Mouse (Mus musculus) embryonic facial prominence, embryonic 15.5 days (tissue): ENCODE measurements around the gene C1qtnf4. TPM values are rescaled to one million over a fixed set of nuclear protein-coding genes. Genes with fewer than 3 reads are reported as not detected.

Source experiments
- ATAC-seq: fragments of 200-750 bp; cut with Nextera tagmentation; 2 replicates; pipeline ENCODE4 v1.8.0; 2017; ENCODE audit warnings: low read depth, moderate TSS enrichment; ENCODE audit not compliant: insufficient number of reproducible peaks, low FRiP score, low TSS enrichment
- H3K27ac ChIP-seq: fragments of 300-500 bp; sonication (generic); replicated peaks from 2 replicates; pipeline ENCODE4 v1.5.1; 2015; ENCODE audit warnings: mild to moderate bottlenecking, inconsistent platforms
- H3K27me3 ChIP-seq: fragments of 300-500 bp; sonication (generic); 2 replicates; pipeline ENCODE4 v1.6.1; 2015; ENCODE audit warnings: inconsistent platforms
- H3K36me3 ChIP-seq: fragments of 300-500 bp; sonication (generic); 2 replicates; pipeline ENCODE4 v1.6.1; 2015; ENCODE audit warnings: mild to moderate bottlenecking, inconsistent platforms
- H3K4me1 ChIP-seq: fragments of 300-500 bp; sonication (generic); 2 replicates; pipeline ENCODE4 v1.6.1; 2015; ENCODE audit warnings: inconsistent platforms
- H3K4me2 ChIP-seq: fragments of 300-500 bp; sonication (generic); replicated peaks from 2 replicates; pipeline ENCODE4 v1.6.1; 2015; ENCODE audit warnings: mild to moderate bottlenecking, inconsistent platforms
- H3K4me3 ChIP-seq: fragments of 300-500 bp; sonication (generic); replicated peaks from 2 replicates; pipeline ENCODE4 v1.5.1; 2015; ENCODE audit warnings: mild to moderate bottlenecking, inconsistent platforms
- H3K9ac ChIP-seq: fragments of 300-500 bp; sonication (generic); 2 replicates; pipeline ENCODE4 v1.6.1; 2015; ENCODE audit warnings: inconsistent platforms
- H3K9me3 ChIP-seq: fragments of 300-500 bp; sonication (generic); replicated peaks from 2 replicates; pipeline ENCODE4 v1.6.1; 2016; ENCODE audit warnings: inconsistent platforms
- whole genome bisulfite sequencing: fragments of 180-500 bp; shearing (Covaris S2); methylation state at CpG from one replicate; pipeline ENCODE4 v1.1.7; 2015; 5-methylcytosine and 5-hydroxymethylcytosine counted together
- polyA plus RNA-seq: library from polyadenylated mRNA; unstranded; fragments of >200 nt; fragmentation: Nextera tagmentation; extraction: Ambion mirVana; gene quantifications from 2 replicates; pipeline ENCODE4 v1.2.1, GENCODE M21; 2015

C1qtnf4 gene
- 20.5 and 20.8 TPM in 2 replicates for polyA plus RNA-seq

- Histone ChIP-seq H3K9ac (peak within 1 kb of the TSS; percentile 66), H3K27me3 (peaks cover 38% of the 10 kb centered on the region), H3K36me3 (no peaks in the 10 kb centered on the region), H3K4me2 (peak within 1 kb of the TSS; percentile 98), H3K4me1 (peaks cover 25% of the 10 kb centered on the region), H3K4me3 (peak within 1 kb of the TSS; percentile 56), H3K9me3 (no peaks in the 10 kb centered on the region), H3K27ac (no peak within 1 kb of the TSS)
- peak; percentile 35; the same call in 1 of the 2 replicates for ATAC-seq
- WGBS, result 2% methylated on average over 45 of the region's 45 CpGs
These were observed at the start of gene C1qtnf4 for GRCm38 (mm10) chr2:90885218-90886041. C1qtnf4 (plus strand) TSS chr2:90885860.

DNA sequence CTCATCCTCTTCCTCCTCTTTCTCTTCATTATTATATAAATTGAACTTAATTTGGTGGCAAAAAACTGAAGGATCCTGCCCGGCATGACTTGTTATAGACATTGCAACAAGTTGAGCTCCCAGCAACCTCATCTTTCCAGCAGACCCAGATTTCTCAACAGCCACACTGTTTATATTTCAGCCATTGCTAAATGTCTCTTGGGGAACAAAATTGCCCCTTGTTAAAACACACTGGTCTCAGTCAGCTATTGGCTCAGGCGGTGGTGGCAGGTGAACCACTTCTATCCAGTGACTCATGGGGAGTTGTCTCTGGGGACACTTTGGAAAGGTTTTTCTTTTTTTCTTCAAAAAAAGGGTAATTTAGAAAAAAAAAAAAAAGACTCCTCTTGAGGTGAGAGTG, 47.0 kb upstream of the C1qtnf4 start:
- Histone ChIP-seq H3K4me2 (no peak overlapping the region), H3K27me3 (no peaks in the 10 kb centered on the region), H3K27ac (no peak overlapping the region), H3K36me3 (no peaks in the 10 kb centered on the region), H3K4me3 (no peak overlapping the region), H3K4me1 (no peaks in the 10 kb centered on the region), H3K9ac (no peak overlapping the region), H3K9me3 (no peaks in the 10 kb centered on the region)
- no peak for ATAC-seq
- WGBS, result 82% methylated on average over 2 of the region's 2 CpGs

GRCm38 (mm10) chr2:90843666-90844065, 42.0 kb upstream of the C1qtnf4 start:
- 62% methylated on average over 1 of the region's 1 CpGs for WGBS
- Histone ChIP-seq H3K4me1 (peaks cover 13% of the 10 kb centered on the region; the same call in 1 of the 2 replicates), H3K27me3 (no peaks in the 10 kb centered on the region), H3K4me2 (no peak overlapping the region), H3K36me3 (no peaks in the 10 kb centered on the region), H3K4me3 (no peak overlapping the region), H3K9ac (no peak overlapping the region), H3K27ac (no peak overlapping the region), H3K9me3 (no peaks in the 10 kb centered on the region)
- no peak for ATAC-seq

DNA sequence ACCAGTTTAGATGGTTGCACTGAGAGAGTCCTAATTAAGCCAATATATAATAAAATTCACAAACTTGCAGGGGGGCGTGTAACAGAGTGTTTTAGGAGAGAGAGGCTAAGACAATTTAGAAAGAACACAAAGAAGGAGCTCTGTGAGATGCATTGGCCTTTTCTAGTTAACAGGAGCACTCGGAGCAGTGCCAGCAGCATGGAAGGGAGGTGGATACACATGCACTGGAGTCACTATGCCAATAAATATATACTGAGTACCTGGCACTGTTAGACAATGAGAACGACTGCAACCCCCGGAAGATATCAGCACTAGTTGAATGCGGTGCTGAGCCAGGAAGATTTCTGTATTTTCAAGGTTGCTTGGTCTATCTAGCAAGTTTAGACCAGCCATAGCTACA, 41.4 kb upstream of the C1qtnf4 start:
- Histone ChIP-seq H3K36me3 (no peaks in the 10 kb centered on the region), H3K4me1 (peaks cover 13% of the 10 kb centered on the region; the same call in 1 of the 2 replicates), H3K9ac (no peak overlapping the region), H3K9me3 (no peaks in the 10 kb centered on the region), H3K27ac (no peak overlapping the region), H3K27me3 (no peaks in the 10 kb centered on the region), H3K4me3 (no peak overlapping the region), H3K4me2 (no peak overlapping the region)
- ATAC-seq, result no peak
- WGBS, result 79% methylated on average over 5 of the region's 5 CpGs

DNA sequence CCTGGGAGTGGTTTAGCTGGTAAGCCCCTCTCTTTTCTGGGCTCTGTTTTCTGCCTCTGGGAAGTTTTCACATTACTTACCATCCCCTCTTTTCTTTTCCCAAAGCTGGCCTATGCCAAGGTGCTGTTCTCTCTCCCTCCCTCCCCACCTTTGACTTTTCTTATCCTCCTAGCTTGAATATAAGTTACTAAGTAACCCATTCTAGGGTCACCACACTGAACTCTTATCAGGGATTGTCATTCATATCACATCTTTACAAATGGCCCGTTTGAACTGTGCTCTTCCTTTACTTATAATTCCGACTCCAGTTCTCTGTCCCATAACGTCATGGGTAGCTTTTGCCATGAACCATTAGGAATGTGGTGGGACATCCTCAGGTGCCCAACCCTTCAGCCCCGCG, 40.4 kb upstream of the C1qtnf4 start:
- no peak overlapping the region for H3K4me3 ChIP-seq

GRCm38 (mm10) chr2:90846171-90846570, 39.5 kb upstream of the C1qtnf4 start:
- H3K27ac ChIP-seq, result 0 out of 2 replicates have a peak overlapping the region, but pooled peaks have one; percentile 71
- ATAC-seq, result no peak
- no peaks in the 10 kb centered on the region for H3K9me3 ChIP-seq
- H3K4me3 ChIP-seq, result peak overlapping the region; percentile 81
- peak overlapping the region; percentile 69 for H3K4me2 ChIP-seq
- H3K4me1 ChIP-seq, result peaks cover 13% of the 10 kb centered on the region; the same call in 1 of the 2 replicates
- WGBS, result 49% methylated on average over 6 of the region's 6 CpGs
- H3K27me3 ChIP-seq, result no peaks in the 10 kb centered on the region
- peak overlapping the region; percentile 29 for H3K9ac ChIP-seq
- H3K36me3 ChIP-seq, result peaks cover 14% of the 10 kb centered on the region

More for the DNA sequence above, 40.4 kb upstream of the C1qtnf4 start:
- Histone ChIP-seq H3K9me3 (no peaks in the 10 kb centered on the region), H3K27ac (no peak overlapping the region), H3K4me1 (peaks cover 13% of the 10 kb centered on the region; the same call in 1 of the 2 replicates), H3K36me3 (peaks cover 4% of the 10 kb centered on the region), H3K27me3 (no peaks in the 10 kb centered on the region), H3K9ac (no peak overlapping the region), H3K4me2 (no peak overlapping the region)
- ATAC-seq, result no peak
- 80% methylated on average over 5 of the region's 5 CpGs for WGBS

GRCm38 (mm10) chr2:90846597-90846954, 39.1 kb upstream of the C1qtnf4 start:
- Histone ChIP-seq H3K27me3 (no peaks in the 10 kb centered on the region), H3K27ac (peak overlapping the region; percentile 71; the same call in 1 of the 2 replicates), H3K36me3 (peaks cover 18% of the 10 kb centered on the region), H3K4me3 (peak overlapping the region; percentile 81), H3K9me3 (no peaks in the 10 kb centered on the region), H3K4me2 (peak overlapping the region; percentile 69), H3K9ac (peak overlapping the region; percentile 29), H3K4me1 (peaks cover 13% of the 10 kb centered on the region; the same call in 1 of the 2 replicates)
- WGBS, result 1% methylated on average over 8 of the region's 8 CpGs
- ATAC-seq, result 0 out of 2 replicates have a peak, but pooled peaks have one; percentile 15

DNA sequence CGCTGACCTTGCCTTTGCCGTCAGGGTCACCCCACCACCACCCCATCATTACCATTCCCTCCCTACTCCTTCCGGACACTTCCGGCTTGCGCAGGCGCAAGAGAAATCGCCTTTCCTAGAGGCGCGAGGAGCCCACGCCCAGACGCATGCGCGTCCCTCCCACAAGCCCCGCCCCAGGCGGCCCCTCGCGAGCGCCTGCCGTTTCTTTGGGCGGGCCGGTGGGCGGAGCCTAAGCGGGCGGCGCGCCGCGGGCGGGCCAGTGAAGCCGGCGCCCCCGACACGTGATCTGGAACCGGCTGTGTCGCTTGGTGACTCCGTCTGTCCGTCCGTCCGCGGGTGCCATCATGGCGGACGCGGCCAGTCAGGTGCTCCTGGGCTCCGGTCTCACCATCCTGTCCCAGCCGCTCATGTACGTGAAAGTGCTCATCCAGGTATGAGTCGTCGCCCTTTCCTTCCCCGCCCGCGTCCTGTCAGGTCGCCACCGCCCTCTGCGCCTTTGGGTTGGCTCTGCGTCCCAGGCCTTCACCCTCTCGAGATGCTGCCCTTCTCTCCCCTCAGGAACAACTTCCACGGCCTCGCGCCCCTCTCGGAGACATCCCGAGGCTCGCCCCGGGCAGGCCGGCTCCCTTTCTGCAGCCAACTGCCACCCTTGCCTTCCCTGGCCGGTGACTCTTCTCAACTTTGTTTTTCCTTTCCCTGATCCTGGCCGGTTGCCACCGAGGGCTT, 38.5 kb upstream of the C1qtnf4 start, which contains the start of gene Mtch2:
Mtch2 (plus strand) TSS at position 201 of the 726 bp plus-strand sequence.
- under 1% methylated on average over 66 of the region's 67 CpGs for WGBS
- peak within 1 kb of the TSS; percentile 81 for H3K4me3 ChIP-seq
- no peaks in the 10 kb centered on the region for H3K9me3 ChIP-seq
- ATAC-seq, result peak; percentile 97
- peaks cover 13% of the 10 kb centered on the region; the same call in 1 of the 2 replicates for H3K4me1 ChIP-seq
- no peaks in the 10 kb centered on the region for H3K27me3 ChIP-seq
- H3K4me2 ChIP-seq, result peak within 1 kb of the TSS; percentile 69
- H3K27ac ChIP-seq, result peak within 1 kb of the TSS; percentile 81
- peak within 1 kb of the TSS; percentile 84 for H3K9ac ChIP-seq
- peaks cover 23% of the 10 kb centered on the region for H3K36me3 ChIP-seq

GRCm38 (mm10) chr2:90847681-90848050, 38.0 kb upstream of the C1qtnf4 start:
- Histone ChIP-seq H3K4me3 (peak overlapping the region; percentile 81), H3K9me3 (no peaks in the 10 kb centered on the region), H3K4me1 (peaks cover 13% of the 10 kb centered on the region; the same call in 1 of the 2 replicates), H3K27me3 (no peaks in the 10 kb centered on the region), H3K4me2 (peak overlapping the region; percentile 69), H3K27ac (peak overlapping the region; percentile 81), H3K36me3 (peaks cover 24% of the 10 kb centered on the region), H3K9ac (peak overlapping the region; percentile 84)
- ATAC-seq, result no peak
- under 1% methylated on average over 13 of the region's 13 CpGs for WGBS

- H3K27me3 ChIP-seq, result no peaks in the 10 kb centered on the region
- H3K36me3 ChIP-seq, result peaks cover 31% of the 10 kb centered on the region
- H3K27ac ChIP-seq, result no peak overlapping the region
- ATAC-seq, result no peak
- 80% methylated on average over 5 of the region's 5 CpGs for WGBS
- peak overlapping the region; percentile 69 for H3K4me2 ChIP-seq
- H3K4me1 ChIP-seq, result peaks cover 13% of the 10 kb centered on the region; the same call in 1 of the 2 replicates
- H3K4me3 ChIP-seq, result peak overlapping the region; percentile 81
- no peak overlapping the region for H3K9ac ChIP-seq
- H3K9me3 ChIP-seq, result no peaks in the 10 kb centered on the region
These were observed 37.3 kb upstream of the C1qtnf4 start for GRCm38 (mm10) chr2:90848331-90848730.

GRCm38 (mm10) chr2:90850401-90850800, 35.3 kb upstream of the C1qtnf4 start:
- no peak overlapping the region for H3K4me2 ChIP-seq
- ATAC-seq, result no peak
- no peak overlapping the region for H3K9ac ChIP-seq
- H3K36me3 ChIP-seq, result peaks cover 41% of the 10 kb centered on the region
- WGBS, result 100% methylated on average over 1 of the region's 1 CpGs
- peaks cover 13% of the 10 kb centered on the region; the same call in 1 of the 2 replicates for H3K4me1 ChIP-seq
- H3K4me3 ChIP-seq, result no peak overlapping the region
- H3K9me3 ChIP-seq, result no peaks in the 10 kb centered on the region
- H3K27me3 ChIP-seq, result no peaks in the 10 kb centered on the region
- no peak overlapping the region for H3K27ac ChIP-seq
